Mouse (Mus musculus) ovary, postnatal 36 days (tissue): ENCODE measurements at regions not wholly inside any gene's neighbourhood (a gene's known extent, or its start where the extent isn't known, plus 50 kb on each side); places are given as distances from the start of the nearest gene placed in this dataset.

ENCODE experiments used
- DNase-seq: peaks from one replicate; pipeline ENCODE4 v3.0.0; 2022; ENCODE audit warnings: low spot score, mixed read lengths

GRCm38 (mm10) chrX:145848937-145849783 lies 344.2 kb upstream of the Amot start:
- peak; percentile 47 for DNase-seq

GRCm38 (mm10) chrX:145833106-145833505 lies 328.1 kb upstream of the Amot start:
- no peak for DNase-seq

DNA sequence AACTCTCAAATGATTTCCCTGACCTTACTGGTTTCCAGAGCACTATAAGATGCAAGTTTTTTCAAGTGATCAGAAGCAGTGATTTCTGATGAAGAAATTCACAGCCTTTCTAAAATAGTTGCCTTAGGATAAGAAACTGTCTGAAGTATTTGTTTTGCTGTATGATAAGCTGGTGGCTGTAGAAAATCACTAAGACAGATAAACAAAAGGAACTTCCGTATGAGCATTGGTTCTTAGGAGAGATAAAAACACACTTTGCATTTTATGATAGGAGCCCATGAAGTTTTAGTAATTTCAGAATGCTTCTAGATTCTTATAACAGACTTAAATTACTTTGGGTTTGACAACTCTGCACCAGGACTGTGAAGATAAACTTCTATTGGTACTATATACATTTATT lies 308.0 kb upstream of the Amot start:
- DNase-seq = no peak
